Mouse (Mus musculus) lung, adult 2 months (tissue): ENCODE results near the gene Zfp326.

ENCODE experiments used
- CTCF ChIP-seq: fragments of 200-500 bp; IDR thresholded peaks from 2 replicates; pipeline ENCODE4 v1.5.1; 2011; ENCODE audit warnings: mild to moderate bottlenecking, low read length, control low read depth; ENCODE audit not compliant: insufficient read depth
- POLR2A ChIP-seq: fragments of 200-500 bp; IDR thresholded peaks from 2 replicates; pipeline ENCODE4 v1.6.1; 2011; ENCODE audit warnings: low read depth, mild to moderate bottlenecking, control low read depth, low read length, borderline replicate concordance; ENCODE audit errors: extremely low read depth

DNA sequence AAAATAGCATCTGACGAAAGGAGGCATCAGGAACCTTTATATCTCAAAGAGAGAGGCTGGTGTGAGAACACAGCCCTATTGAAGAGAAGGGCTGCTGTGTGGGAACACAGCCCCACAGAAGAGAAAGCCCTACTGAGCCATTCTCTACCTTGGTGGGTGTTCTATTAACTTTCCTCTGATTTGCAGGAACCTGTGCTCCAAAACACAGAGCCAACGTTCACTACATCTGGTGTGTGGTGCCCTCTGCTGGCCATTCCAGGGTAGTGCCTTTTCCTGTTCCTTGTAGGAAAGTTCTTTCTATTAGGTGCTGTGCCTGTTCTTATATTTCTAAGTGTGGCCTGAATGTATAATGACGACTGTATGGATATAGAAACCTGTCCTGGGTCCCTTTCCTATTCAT, 7.8 kb upstream of the Zfp326 start:
- peak; percentile 97 for TF ChIP-seq CTCF
- no peak for TF ChIP-seq POLR2A
